Mouse (Mus musculus) lung, postnatal 4 days (tissue): ENCODE results near the gene Hdlbp.

ENCODE experiments used
- DNase-seq, 2 experiments: peaks; one replicate each; pipeline ENCODE4 v3.0.0; 2021

The Hdlbp gene

GRCm38 (mm10) chr1:93445111-93445821 lies 33.3 kb downstream of the Hdlbp start:
- DNase-seq: peak; percentile 87 to 89

- DNase-seq: peak; percentile 86 to 88
Observed at GRCm38 (mm10) chr1:93444405-93445110, 34.1 kb downstream of the Hdlbp start.

DNA sequence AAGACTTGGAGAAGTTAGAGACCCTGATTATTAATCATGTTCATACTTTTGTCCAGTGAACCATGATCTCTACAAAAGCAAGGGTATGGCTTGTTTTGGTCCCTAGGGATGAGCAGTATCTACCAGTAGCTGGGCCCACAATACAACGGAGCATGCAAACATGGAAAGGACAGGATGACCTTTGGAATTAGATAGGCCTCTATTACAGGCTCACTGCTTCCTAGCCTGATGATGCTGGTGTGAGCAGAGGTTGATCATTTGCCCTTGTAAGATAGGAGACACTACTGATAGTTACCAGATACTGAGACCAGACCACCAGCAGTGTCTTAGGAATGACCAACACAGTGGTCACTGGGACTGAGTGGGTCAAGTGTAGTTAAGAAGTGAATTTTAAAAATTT lies 39.3 kb downstream of the Hdlbp start:
- DNase-seq: no peak

DNA sequence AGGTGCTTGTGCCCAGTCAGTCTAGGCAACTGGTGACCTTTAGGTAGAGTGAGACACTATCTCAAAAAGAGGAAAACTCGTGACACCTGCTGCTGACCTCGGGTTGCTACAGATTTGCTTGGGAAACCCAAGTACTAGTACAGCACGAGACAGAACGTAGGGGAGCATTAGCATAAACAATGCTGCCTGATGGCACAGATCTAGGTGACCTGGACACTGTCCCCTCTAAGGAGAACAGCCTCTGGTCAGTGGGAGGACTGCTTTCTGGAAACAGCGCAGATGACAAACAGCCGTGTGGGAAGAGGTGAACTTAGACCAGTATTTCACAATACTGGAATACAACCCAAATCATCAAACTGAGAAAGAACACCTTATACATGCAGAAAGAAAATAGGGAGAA lies 46.5 kb downstream of the Hdlbp start:
- no peak for DNase-seq

GRCm38 (mm10) chr1:93403403-93403802 lies 75.2 kb downstream of the Hdlbp start:
- DNase-seq: no peak

DNA sequence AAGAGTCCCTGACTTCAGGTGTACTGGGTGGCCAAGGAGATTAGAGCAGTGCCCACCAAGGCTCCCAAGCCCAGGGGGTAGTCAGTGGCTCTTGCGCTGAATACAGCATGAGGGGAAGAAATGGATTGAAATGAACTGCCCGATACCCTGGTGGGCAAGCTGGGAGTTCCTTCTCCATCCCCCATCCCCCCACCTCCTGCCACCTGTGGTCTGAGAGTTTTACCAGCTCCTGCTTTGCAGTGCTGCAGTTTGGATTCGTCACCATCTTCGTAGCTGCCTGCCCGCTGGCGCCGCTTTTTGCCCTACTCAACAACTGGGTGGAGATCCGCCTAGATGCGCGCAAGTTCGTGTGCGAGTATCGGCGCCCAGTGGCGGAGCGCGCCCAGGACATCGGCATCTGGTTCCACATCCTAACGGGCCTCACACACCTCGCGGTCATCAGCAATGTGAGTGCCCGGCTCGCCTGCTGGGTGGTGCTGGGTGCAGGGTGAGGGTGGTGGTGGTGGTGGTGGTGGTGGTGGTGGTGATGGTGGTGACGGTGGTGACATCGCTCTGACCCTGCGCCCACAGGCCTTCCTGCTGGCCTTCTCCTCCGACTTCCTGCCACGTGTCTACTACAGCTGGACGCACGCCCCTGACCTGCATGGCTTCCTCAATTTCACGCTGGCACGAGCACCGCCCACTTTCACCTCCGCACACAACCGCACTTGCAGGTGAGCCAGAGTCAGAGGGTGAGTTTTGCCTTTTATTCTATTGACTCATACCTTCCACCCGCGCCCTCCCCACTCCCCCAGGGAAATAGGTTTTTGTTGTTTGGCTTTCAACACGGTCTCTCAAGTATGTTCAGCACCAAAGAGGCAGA lies 77.2 kb downstream of the Hdlbp start:
- DNase-seq: peak; percentile 32 to 46

DNA sequence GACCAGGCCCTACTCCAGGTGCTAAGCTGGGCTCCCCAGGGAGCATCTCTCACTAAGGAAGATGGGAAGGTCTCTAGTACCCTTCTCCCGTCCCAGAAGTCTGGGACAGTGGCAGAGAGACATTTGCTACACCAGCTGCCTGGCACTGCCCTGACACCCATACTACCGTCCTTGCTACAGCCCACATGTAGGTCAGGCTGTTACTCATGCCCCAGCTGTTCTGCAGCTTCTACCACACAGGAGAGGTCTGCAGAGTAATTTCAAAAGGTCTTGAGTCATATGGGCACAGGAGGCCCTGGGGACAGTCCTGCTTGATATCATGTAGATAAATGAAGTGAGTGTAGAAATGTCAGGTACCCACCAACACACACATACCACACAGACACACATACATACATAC lies 89.7 kb downstream of the Hdlbp start:
- DNase-seq: no peak

GRCm38 (mm10) chr1:93387198-93387597 lies 91.4 kb downstream of the Hdlbp start:
- DNase-seq: no peak

DNA sequence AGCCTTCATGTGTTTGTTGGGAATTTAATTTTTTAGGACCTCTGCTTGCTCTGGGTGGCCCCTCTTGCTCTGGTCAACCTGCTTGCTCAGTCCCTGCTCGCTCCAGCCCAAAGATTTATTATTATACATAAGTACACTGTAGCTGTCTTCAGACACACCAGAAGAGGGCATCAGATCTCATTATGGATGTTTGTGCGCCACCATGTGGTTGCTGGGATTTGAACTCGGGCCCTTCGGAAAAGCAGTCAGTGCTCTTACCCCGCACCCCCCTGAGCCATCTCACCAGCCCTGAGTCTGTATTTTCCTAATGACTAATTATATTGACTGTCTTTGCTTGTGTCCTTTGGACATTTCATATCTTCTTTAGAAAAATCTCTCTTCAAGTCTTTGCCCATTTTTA lies 99.5 kb downstream of the Hdlbp start:
- no peak for DNase-seq

- no peak for DNase-seq
Observed at GRCm38 (mm10) chr1:93377307-93377706, 101.3 kb downstream of the Hdlbp start.

DNA sequence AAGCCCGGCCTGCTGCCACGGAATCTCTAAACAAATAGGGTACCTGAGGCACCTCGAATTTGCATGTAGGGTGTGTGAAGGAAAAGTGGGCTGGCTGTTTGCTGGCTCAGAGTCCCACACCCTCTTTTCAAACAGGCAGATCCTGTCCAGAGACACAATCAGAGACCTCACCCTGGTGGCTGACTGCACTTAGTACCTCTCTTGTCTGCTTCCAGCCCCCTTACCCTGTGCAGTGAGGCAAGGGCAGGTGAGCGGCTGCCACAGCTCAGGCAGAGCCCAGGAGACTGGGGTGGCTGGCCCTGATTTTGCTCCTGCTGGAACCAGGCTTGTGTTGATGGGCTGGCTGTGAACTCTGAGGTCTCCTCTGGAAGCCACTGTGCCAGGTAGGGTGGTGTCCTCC lies 105.0 kb downstream of the Hdlbp start, which contains the start of gene Ano7:
TSS of gene Ano7 (plus strand) at position 266 of the 400 bp plus-strand sequence.
- DNase-seq: no peak

- DNase-seq: peak in 1 of 2 experiments; percentile 11
Observed at GRCm38 (mm10) chr1:93365641-93366040, 113.0 kb downstream of the Hdlbp start.

DNA sequence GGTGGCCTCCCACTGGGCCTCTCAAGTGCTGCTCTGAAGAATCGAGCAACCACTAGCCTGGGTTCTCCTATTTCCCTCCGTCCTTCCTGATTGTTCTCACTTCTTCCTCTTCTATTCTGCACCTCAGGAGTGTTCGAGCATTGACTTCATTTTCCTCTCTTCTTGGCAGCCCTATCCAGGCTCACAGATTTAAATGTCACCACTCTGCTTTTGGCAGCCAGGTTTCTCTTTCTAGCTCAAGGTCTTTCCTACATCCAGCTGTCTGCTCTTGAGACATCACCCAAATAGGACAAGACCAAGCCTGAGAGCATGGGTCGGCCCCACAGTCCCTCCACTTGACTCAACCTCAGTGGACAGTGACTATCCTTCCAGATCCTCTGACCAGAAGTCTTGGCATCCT lies 116.0 kb downstream of the Hdlbp start:
- no peak for DNase-seq
